Mouse (Mus musculus): ENCODE measurements at regions not wholly inside any gene's neighbourhood (a gene's known extent, or its start where the extent isn't known, plus 50 kb on each side); places are given as distances from the start of the nearest gene placed in this dataset.
"Not testable (repeated sequence)": the region's sequence is repeated elsewhere in the genome, so short reads cannot be mapped to it uniquely, and the experiment has no call there.

GRCm38 (mm10) chr10:119099092-119099792 lies 140.6 kb downstream of the Cand1 start:
- no peak for DNase-seq (ENCODE audit: low read depth)

GRCm38 (mm10) chr10:119094166-119094565 lies 145.7 kb downstream of the Cand1 start:
- DNase-seq (ENCODE audit: low read depth): no peak

GRCm38 (mm10) chr10:119087886-119088285 lies 152.0 kb downstream of the Cand1 start:
- DNase-seq (ENCODE audit: low read depth): no peak

- no peak for DNase-seq (ENCODE audit: low read depth)
These were observed 152.7 kb downstream of the Cand1 start for GRCm38 (mm10) chr10:119087071-119087665.

- DNase-seq (ENCODE audit: low read depth): no peak
These were observed 153.4 kb downstream of the Cand1 start for GRCm38 (mm10) chr10:119086450-119086849.

- no peak for DNase-seq (ENCODE audit: low read depth)
These were observed 156.4 kb downstream of the Cand1 start for GRCm38 (mm10) chr10:119083431-119083830.

GRCm38 (mm10) chr10:119082861-119083260 lies 157.0 kb downstream of the Cand1 start:
- DNase-seq (ENCODE audit: low read depth): no peak

- not testable (repeated sequence) for DNase-seq (ENCODE audit: low read depth)
These were observed 158.1 kb downstream of the Cand1 start for GRCm38 (mm10) chr10:119081766-119082165.

- DNase-seq (ENCODE audit: low read depth): no peak
These were observed 163.7 kb downstream of the Cand1 start for GRCm38 (mm10) chr10:119076100-119076566.

- DNase-seq (ENCODE audit: low read depth): no peak
These were observed 165.0 kb downstream of the Cand1 start for GRCm38 (mm10) chr10:119074887-119075286.

- no peak for DNase-seq (ENCODE audit: low read depth)
These were observed 165.9 kb downstream of the Cand1 start for GRCm38 (mm10) chr10:119073991-119074390.

- no peak for DNase-seq (ENCODE audit: low read depth)
These were observed 170.4 kb downstream of the Cand1 start for GRCm38 (mm10) chr10:119069410-119069809.

GRCm38 (mm10) chr10:119067838-119068237 lies 172.0 kb downstream of the Cand1 start:
- DNase-seq (ENCODE audit: low read depth): no peak

GRCm38 (mm10) chr10:119067366-119067765 lies 172.5 kb downstream of the Cand1 start:
- DNase-seq (ENCODE audit: low read depth): no peak

- peak; percentile 49 for DNase-seq (ENCODE audit: low read depth)
These were observed 173.9 kb downstream of the Cand1 start for GRCm38 (mm10) chr10:119065974-119066373.

- no peak for DNase-seq (ENCODE audit: low read depth)
These were observed 174.6 kb downstream of the Cand1 start for GRCm38 (mm10) chr10:119065133-119065817.

GRCm38 (mm10) chr10:119064218-119064617 lies 175.6 kb downstream of the Cand1 start:
- DNase-seq (ENCODE audit: low read depth): no peak

- DNase-seq (ENCODE audit: low read depth): no peak
These were observed 176.6 kb downstream of the Cand1 start for GRCm38 (mm10) chr10:119063209-119063699.

- no peak for DNase-seq (ENCODE audit: low read depth)
These were observed 177.8 kb downstream of the Cand1 start for GRCm38 (mm10) chr10:119061958-119062599.

GRCm38 (mm10) chr10:119061349-119061850 lies 178.5 kb downstream of the Cand1 start:
- no peak for DNase-seq (ENCODE audit: low read depth)

- no peak for DNase-seq (ENCODE audit: low read depth)
These were observed 181.3 kb downstream of the Cand1 start for GRCm38 (mm10) chr10:119058493-119059020.
